Mouse (Mus musculus): ENCODE data around the gene Sumo1. TPM values are rescaled to one million over a fixed set of nuclear protein-coding genes. Genes with fewer than 3 reads are reported as not detected.
A peak's percentile ranks its signal among the peaks of the same experiment; 100 is the strongest.

Gene Sumo1
- polyA plus RNA-seq, 1 experiment, result 140 TPM

DNA sequence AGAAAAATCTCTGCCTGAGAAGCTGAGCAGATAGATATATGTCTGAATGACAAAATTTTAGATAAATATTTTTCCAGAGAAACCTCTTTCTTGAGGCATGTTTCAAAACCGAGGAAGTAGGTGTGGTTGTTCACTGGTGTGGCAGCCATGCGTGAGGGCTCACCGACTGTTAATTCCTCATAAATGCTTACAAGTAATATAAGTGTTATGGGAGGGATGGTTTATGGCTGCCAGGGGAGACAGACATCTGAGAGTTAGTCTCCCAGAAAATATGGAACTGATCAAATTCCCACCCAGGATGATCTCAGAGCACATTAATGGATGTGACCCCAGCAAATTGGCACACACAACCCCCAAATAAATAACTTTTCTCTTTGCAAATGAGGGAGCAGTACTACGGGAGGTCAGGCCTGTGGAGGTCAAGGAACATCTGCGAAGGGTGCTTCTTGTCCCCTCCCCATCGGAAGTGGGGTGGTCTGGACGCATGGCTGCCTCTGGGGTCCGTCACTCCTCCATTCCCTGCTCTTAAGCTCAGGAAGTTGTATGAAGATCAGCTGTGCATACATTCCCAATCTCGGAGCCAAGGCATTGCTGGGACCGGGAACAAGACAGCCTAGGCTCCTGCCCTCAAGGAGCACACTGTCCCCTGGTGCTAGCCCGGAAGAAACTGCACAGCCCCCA lies 75.9 kb downstream of the Sumo1 start:
- no peak for TF ChIP-seq POLR2A (IDR thresholded peaks at IDR 0.05; ENCODE audit: borderline replicate concordance, control insufficient read depth, low read depth, low read length)
- no peak for TF ChIP-seq CTCF (IDR thresholded peaks at IDR 0.05; ENCODE audit: control insufficient read depth, insufficient read depth, low read length)
- peaks cover 2% of the 10 kb centered on the region; the same call in 1 of the 2 replicates for H3K4me1 ChIP-seq (ENCODE audit: control insufficient read depth, insufficient read depth, low read length)
- no peak overlapping the region for H3K27ac ChIP-seq (ENCODE audit: control insufficient read depth, insufficient read depth, low read depth, low read length, poor library complexity)
- H3K4me3 ChIP-seq (replicated peaks; ENCODE audit: control insufficient read depth, low read depth, low read length), result no peak overlapping the region
- WGBS, result 77% methylated on average over 11 of the region's 11 CpGs

DNA sequence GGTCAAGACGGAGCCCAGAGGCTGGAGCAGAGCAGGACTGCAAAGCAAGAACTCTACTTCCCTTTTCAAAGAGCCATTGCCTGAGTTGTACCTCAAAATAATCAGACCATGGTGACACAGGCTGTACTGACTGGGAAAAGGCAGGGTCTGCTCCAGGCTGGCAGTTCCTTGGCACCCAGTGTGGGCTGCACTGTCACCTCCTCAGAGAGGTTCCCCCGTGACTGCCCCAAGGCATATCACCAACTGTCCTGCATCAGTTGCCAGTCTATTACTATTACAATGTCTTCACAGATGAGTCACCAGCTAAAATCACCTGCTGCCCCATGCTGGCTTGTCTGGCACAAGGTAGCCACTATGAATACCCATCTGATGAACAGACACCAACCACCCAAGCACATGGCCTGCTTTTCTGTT lies 77.0 kb downstream of the Sumo1 start:
- WGBS, result 5% methylated on average over 2 of the region's 2 CpGs
- TF ChIP-seq CTCF (IDR thresholded peaks at IDR 0.05; ENCODE audit: control insufficient read depth, insufficient read depth, low read length) (no peak), POLR2A (IDR thresholded peaks at IDR 0.05; ENCODE audit: borderline replicate concordance, control insufficient read depth, low read depth, low read length) (no peak)
- Histone ChIP-seq H3K27ac (ENCODE audit: control insufficient read depth, insufficient read depth, low read depth, low read length, poor library complexity) (peak overlapping the region; percentile 50), H3K4me3 (replicated peaks; ENCODE audit: control insufficient read depth, low read depth, low read length) (no peak overlapping the region), H3K4me1 (ENCODE audit: control insufficient read depth, insufficient read depth, low read length) (peaks cover 2% of the 10 kb centered on the region; the same call in 1 of the 2 replicates)

DNA sequence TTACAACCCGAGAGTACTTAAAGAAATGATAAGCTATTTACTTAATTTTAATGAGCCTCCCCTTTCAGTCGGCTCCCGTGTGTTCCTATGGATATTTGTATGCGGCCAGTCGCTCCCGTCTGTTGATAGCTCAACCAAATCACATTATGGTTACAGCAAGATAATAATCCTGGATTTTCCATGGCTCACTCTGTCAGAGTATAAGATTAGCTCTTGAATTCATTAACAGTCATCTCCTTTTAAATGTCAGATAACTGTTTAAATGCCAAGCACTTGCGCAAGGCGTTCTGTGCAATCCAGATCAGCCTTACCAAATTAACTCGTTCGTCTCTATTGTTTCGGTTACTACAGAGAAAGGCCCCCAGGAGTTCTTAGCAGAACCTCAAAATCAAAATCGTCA lies 77.8 kb downstream of the Sumo1 start:
- TF ChIP-seq CTCF (IDR thresholded peaks at IDR 0.05; ENCODE audit: control insufficient read depth, insufficient read depth, low read length), result no peak
- no peak for TF ChIP-seq POLR2A (IDR thresholded peaks at IDR 0.05; ENCODE audit: borderline replicate concordance, control insufficient read depth, low read depth, low read length)
- Histone ChIP-seq H3K4me3 (replicated peaks; ENCODE audit: control insufficient read depth, low read depth, low read length) (no peak overlapping the region), H3K27ac (ENCODE audit: control insufficient read depth, insufficient read depth, low read depth, low read length, poor library complexity) (no peak overlapping the region), H3K4me1 (ENCODE audit: control insufficient read depth, insufficient read depth, low read length) (peaks cover 2% of the 10 kb centered on the region; the same call in 1 of the 2 replicates)
- 39% methylated on average over 12 of the region's 12 CpGs for WGBS

- H3K4me1 ChIP-seq (ENCODE audit: control insufficient read depth, insufficient read depth, low read length), result peaks cover 2% of the 10 kb centered on the region; the same call in 1 of the 2 replicates
- no peak overlapping the region for H3K27ac ChIP-seq (ENCODE audit: control insufficient read depth, insufficient read depth, low read depth, low read length, poor library complexity)
- TF ChIP-seq POLR2A (IDR thresholded peaks at IDR 0.05; ENCODE audit: borderline replicate concordance, control insufficient read depth, low read depth, low read length) (no peak), CTCF (IDR thresholded peaks at IDR 0.05; ENCODE audit: control insufficient read depth, insufficient read depth, low read length) (no peak)
- WGBS, result 73% methylated on average over 10 of the region's 10 CpGs
- no peak overlapping the region for H3K4me3 ChIP-seq (replicated peaks; ENCODE audit: control insufficient read depth, low read depth, low read length)
Observed at GRCm38 (mm10) chr1:59592359-59592758, 78.3 kb downstream of the Sumo1 start.

GRCm38 (mm10) chr1:59589271-59589670 lies 81.4 kb downstream of the Sumo1 start:
- H3K4me1 ChIP-seq (ENCODE audit: control insufficient read depth, insufficient read depth, low read length), result peaks cover 2% of the 10 kb centered on the region; the same call in 1 of the 2 replicates
- H3K4me3 ChIP-seq (replicated peaks; ENCODE audit: control insufficient read depth, low read depth, low read length), result no peak overlapping the region
- TF ChIP-seq CTCF (IDR thresholded peaks at IDR 0.05; ENCODE audit: control insufficient read depth, insufficient read depth, low read length) (no peak), POLR2A (IDR thresholded peaks at IDR 0.05; ENCODE audit: borderline replicate concordance, control insufficient read depth, low read depth, low read length) (no peak)
- 78% methylated on average over 1 of the region's 1 CpGs for WGBS
- no peak overlapping the region for H3K27ac ChIP-seq (ENCODE audit: control insufficient read depth, insufficient read depth, low read depth, low read length, poor library complexity)

DNA sequence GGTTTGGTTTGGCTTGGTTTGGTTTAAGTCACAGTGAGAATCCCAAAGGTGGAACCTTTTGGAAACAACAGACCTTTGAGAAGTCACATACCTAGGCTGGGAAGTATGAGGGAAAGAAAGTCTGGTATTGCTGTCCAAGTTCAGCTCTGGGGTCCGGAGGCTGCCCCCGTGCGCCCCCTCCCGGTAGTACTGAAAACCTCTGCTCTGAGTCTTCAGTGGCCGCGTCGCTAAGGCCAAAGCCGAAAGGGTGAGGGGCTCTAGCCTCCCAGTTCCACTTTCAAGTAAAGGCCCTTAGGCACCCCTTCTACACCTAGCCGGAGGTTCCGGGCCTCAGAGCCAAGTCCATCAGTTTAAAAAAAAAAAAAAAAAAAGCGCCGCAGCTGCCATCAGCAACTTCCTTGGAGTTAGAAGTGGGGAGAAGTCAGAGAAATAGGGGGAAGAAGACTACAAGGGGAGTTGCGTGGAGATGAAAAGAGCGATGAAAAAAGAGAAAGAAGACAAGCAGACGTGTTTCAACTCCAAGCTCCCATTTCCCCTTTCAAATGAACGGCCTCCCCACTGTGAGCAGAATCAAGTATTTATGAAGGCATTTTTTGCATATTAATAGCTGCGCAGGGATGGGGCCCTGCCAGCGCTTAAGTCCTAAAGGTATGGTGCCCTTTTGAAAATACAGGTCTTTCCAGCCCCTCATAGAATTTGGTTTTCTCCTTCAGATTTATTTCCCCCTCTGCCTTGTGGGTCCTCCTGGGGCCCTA lies 85.8 kb downstream of the Sumo1 start:
- TF ChIP-seq CTCF (IDR thresholded peaks at IDR 0.05; ENCODE audit: control insufficient read depth, insufficient read depth, low read length) (peak; percentile 77), POLR2A (IDR thresholded peaks at IDR 0.05; ENCODE audit: borderline replicate concordance, control insufficient read depth, low read depth, low read length) (no peak)
- no peak overlapping the region for H3K4me3 ChIP-seq (replicated peaks; ENCODE audit: control insufficient read depth, low read depth, low read length)
- H3K27ac ChIP-seq (ENCODE audit: control insufficient read depth, insufficient read depth, low read depth, low read length, poor library complexity), result no peak overlapping the region
- no peaks in the 10 kb centered on the region for H3K4me1 ChIP-seq (ENCODE audit: control insufficient read depth, insufficient read depth, low read length)
- WGBS, result 16% methylated on average over 18 of the region's 18 CpGs

GRCm38 (mm10) chr1:59580880-59581279 lies 89.8 kb downstream of the Sumo1 start:
- 72% methylated on average over 3 of the region's 3 CpGs for WGBS
- H3K4me1 ChIP-seq (ENCODE audit: control insufficient read depth, insufficient read depth, low read length), result no peaks in the 10 kb centered on the region
- TF ChIP-seq POLR2A (IDR thresholded peaks at IDR 0.05; ENCODE audit: borderline replicate concordance, control insufficient read depth, low read depth, low read length), result no peak
- TF ChIP-seq CTCF (IDR thresholded peaks at IDR 0.05; ENCODE audit: control insufficient read depth, insufficient read depth, low read length), result no peak
- no peak overlapping the region for H3K4me3 ChIP-seq (replicated peaks; ENCODE audit: control insufficient read depth, low read depth, low read length)
- H3K27ac ChIP-seq (ENCODE audit: control insufficient read depth, insufficient read depth, low read depth, low read length, poor library complexity), result no peak overlapping the region

- WGBS, result 69% methylated on average over 8 of the region's 8 CpGs
- no peaks in the 10 kb centered on the region for H3K4me1 ChIP-seq (ENCODE audit: control insufficient read depth, insufficient read depth, low read length)
- TF ChIP-seq CTCF (IDR thresholded peaks at IDR 0.05; ENCODE audit: control insufficient read depth, insufficient read depth, low read length) (no peak), POLR2A (IDR thresholded peaks at IDR 0.05; ENCODE audit: borderline replicate concordance, control insufficient read depth, low read depth, low read length) (no peak)
- H3K27ac ChIP-seq (ENCODE audit: control insufficient read depth, insufficient read depth, low read depth, low read length, poor library complexity), result no peak overlapping the region
- no peak overlapping the region for H3K4me3 ChIP-seq (replicated peaks; ENCODE audit: control insufficient read depth, low read depth, low read length)
Observed at GRCm38 (mm10) chr1:59580131-59580751, 90.4 kb downstream of the Sumo1 start.
